Mouse (Mus musculus): Measurements from ENCODE around the gene Gm20792.
"Not testable (repeated sequence)": the region's sequence is repeated elsewhere in the genome, so short reads cannot be mapped to it uniquely, and the experiment has no call there.

Gene Gm20792

DNA sequence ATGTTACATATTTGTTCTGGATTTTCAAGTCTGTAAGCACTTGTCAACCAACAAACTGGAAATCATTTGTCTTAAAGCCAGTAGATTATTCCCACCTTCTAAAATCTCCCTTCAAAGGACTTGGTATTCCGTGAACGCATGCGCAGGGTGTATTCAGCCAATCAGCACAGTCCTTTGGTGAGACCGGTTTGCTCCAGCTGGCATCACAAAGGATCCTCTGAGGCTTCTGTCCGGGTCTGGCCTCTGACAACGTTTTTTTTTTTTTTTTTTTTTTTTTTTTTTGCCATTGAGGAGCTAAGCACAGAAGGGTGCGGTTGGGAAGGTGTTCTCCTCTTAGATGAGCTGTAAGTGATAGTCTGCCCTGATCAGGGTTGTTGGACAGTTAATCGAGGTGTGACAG is at the start of gene Gm20792:
Gene Gm20792, plus strand, starts transcription at position 301 of the 400 bp plus-strand sequence.
- not testable (repeated sequence) for DNase-seq (ENCODE audit: low spot score in 2 of 2)

Data from cerebellum, postnatal 4 days (tissue).